Mouse (Mus musculus): ENCODE results near the gene Oxct2a. TPM values are rescaled to one million over a fixed set of nuclear protein-coding genes. Genes with fewer than 3 reads are reported as not detected.
"Not testable (repeated sequence)": the region's sequence is repeated elsewhere in the genome, so short reads cannot be mapped to it uniquely, and the experiment has no call there.

The Oxct2a gene
- polyA plus RNA-seq, 1 experiment from 2014 or later, result not detected

GRCm38 (mm10) chr4:123298226-123298625 is 25.2 kb downstream of the Oxct2a start:
- H3K4me1 ChIP-seq (replicated peaks; ENCODE audit: control insufficient read depth, insufficient read depth, low read length), result no peaks in the 10 kb centered on the region
- no peak overlapping the region for H3K4me2 ChIP-seq (ENCODE audit: low read depth, low read length)
- no peak overlapping the region for H3K27ac ChIP-seq (ENCODE audit: low read length)
- no peaks in the 10 kb centered on the region for H3K9me3 ChIP-seq (ENCODE audit: control insufficient read depth, low read length)
- H3K9ac ChIP-seq (ENCODE audit: low read length), result no peak overlapping the region
- no peak for ATAC-seq (ENCODE audit: low read depth)
- peaks cover 49% of the 10 kb centered on the region for H3K36me3 ChIP-seq (ENCODE audit: control insufficient read depth, insufficient read depth, low read length)
- H3K27me3 ChIP-seq (ENCODE audit: control insufficient read depth, insufficient read depth, low read depth, low read length), result no peaks in the 10 kb centered on the region
- 69% methylated on average over 4 of the region's 4 CpGs for WGBS
- no peak overlapping the region for H3K4me3 ChIP-seq (ENCODE audit: low read length)

GRCm38 (mm10) chr4:123297195-123297960 is 26.1 kb downstream of the Oxct2a start:
- Histone ChIP-seq H3K36me3 (ENCODE audit: control insufficient read depth, insufficient read depth, low read length) (peaks cover 50% of the 10 kb centered on the region), H3K4me1 (replicated peaks; ENCODE audit: control insufficient read depth, insufficient read depth, low read length) (no peaks in the 10 kb centered on the region), H3K9me3 (ENCODE audit: control insufficient read depth, low read length) (no peaks in the 10 kb centered on the region), H3K4me3 (ENCODE audit: low read length) (no peak overlapping the region), H3K27me3 (ENCODE audit: control insufficient read depth, insufficient read depth, low read depth, low read length) (no peaks in the 10 kb centered on the region), H3K9ac (ENCODE audit: low read length) (no peak overlapping the region), H3K27ac (ENCODE audit: low read length) (no peak overlapping the region), H3K4me2 (ENCODE audit: low read depth, low read length) (no peak overlapping the region)
- ATAC-seq (ENCODE audit: low read depth), result no peak
- WGBS, result 90% methylated on average over 22 of the region's 22 CpGs

- H3K4me1 ChIP-seq (replicated peaks; ENCODE audit: control insufficient read depth, insufficient read depth, low read length), result no peaks in the 10 kb centered on the region
- ATAC-seq (ENCODE audit: low read depth), result no peak
- no peaks in the 10 kb centered on the region for H3K27me3 ChIP-seq (ENCODE audit: control insufficient read depth, insufficient read depth, low read depth, low read length)
- no peak overlapping the region for H3K27ac ChIP-seq (ENCODE audit: low read length)
- H3K4me2 ChIP-seq (ENCODE audit: low read depth, low read length), result no peak overlapping the region
- peaks cover 53% of the 10 kb centered on the region for H3K36me3 ChIP-seq (ENCODE audit: control insufficient read depth, insufficient read depth, low read length)
- no peak overlapping the region for H3K9ac ChIP-seq (ENCODE audit: low read length)
- WGBS, result 85% methylated on average over 5 of the region's 5 CpGs
- no peaks in the 10 kb centered on the region for H3K9me3 ChIP-seq (ENCODE audit: control insufficient read depth, low read length)
- H3K4me3 ChIP-seq (ENCODE audit: low read length), result no peak overlapping the region
Observed at GRCm38 (mm10) chr4:123296148-123296534, 27.3 kb downstream of the Oxct2a start.

- Histone ChIP-seq H3K27ac (ENCODE audit: low read length) (no peak overlapping the region), H3K9me3 (ENCODE audit: control insufficient read depth, low read length) (no peaks in the 10 kb centered on the region), H3K4me3 (ENCODE audit: low read length) (no peak overlapping the region), H3K4me1 (replicated peaks; ENCODE audit: control insufficient read depth, insufficient read depth, low read length) (no peaks in the 10 kb centered on the region), H3K9ac (ENCODE audit: low read length) (no peak overlapping the region), H3K4me2 (ENCODE audit: low read depth, low read length) (no peak overlapping the region), H3K36me3 (ENCODE audit: control insufficient read depth, insufficient read depth, low read length) (peaks cover 55% of the 10 kb centered on the region), H3K27me3 (ENCODE audit: control insufficient read depth, insufficient read depth, low read depth, low read length) (no peaks in the 10 kb centered on the region)
- WGBS, result 84% methylated on average over 21 of the region's 21 CpGs
- no peak; the same call in 1 of the 2 replicates for ATAC-seq (ENCODE audit: low read depth)
Observed at GRCm38 (mm10) chr4:123295516-123296147, 27.8 kb downstream of the Oxct2a start.

GRCm38 (mm10) chr4:123295026-123295425 is 28.4 kb downstream of the Oxct2a start:
- H3K4me3 ChIP-seq (ENCODE audit: low read length); H3K27ac ChIP-seq (ENCODE audit: low read length); H3K4me1 ChIP-seq (replicated peaks; ENCODE audit: control insufficient read depth, insufficient read depth, low read length); H3K9ac ChIP-seq (ENCODE audit: low read length); H3K4me2 ChIP-seq (ENCODE audit: low read depth, low read length); H3K27me3 ChIP-seq (ENCODE audit: control insufficient read depth, insufficient read depth, low read depth, low read length); ATAC-seq (ENCODE audit: low read depth); H3K9me3 ChIP-seq (ENCODE audit: control insufficient read depth, low read length): not testable (repeated sequence)
- H3K36me3 ChIP-seq (ENCODE audit: control insufficient read depth, insufficient read depth, low read length), result peaks cover 55% of the 10 kb centered on the region
- WGBS, result 83% methylated on average over 15 of the region's 15 CpGs

- Histone ChIP-seq H3K27me3 (ENCODE audit: control insufficient read depth, insufficient read depth, low read depth, low read length) (no peaks in the 10 kb centered on the region), H3K9ac (ENCODE audit: low read length) (no peak overlapping the region), H3K4me3 (ENCODE audit: low read length) (no peak overlapping the region), H3K4me1 (replicated peaks; ENCODE audit: control insufficient read depth, insufficient read depth, low read length) (no peaks in the 10 kb centered on the region), H3K9me3 (ENCODE audit: control insufficient read depth, low read length) (no peaks in the 10 kb centered on the region), H3K4me2 (ENCODE audit: low read depth, low read length) (no peak overlapping the region), H3K27ac (ENCODE audit: low read length) (no peak overlapping the region), H3K36me3 (ENCODE audit: control insufficient read depth, insufficient read depth, low read length) (peaks cover 54% of the 10 kb centered on the region)
- ATAC-seq (ENCODE audit: low read depth), result no peak
- 72% methylated on average over 7 of the region's 7 CpGs for WGBS
Observed at GRCm38 (mm10) chr4:123293661-123294443, 29.6 kb downstream of the Oxct2a start.

- Histone ChIP-seq H3K4me1 (replicated peaks; ENCODE audit: control insufficient read depth, insufficient read depth, low read length) (no peaks in the 10 kb centered on the region), H3K27ac (ENCODE audit: low read length) (no peak overlapping the region), H3K36me3 (ENCODE audit: control insufficient read depth, insufficient read depth, low read length) (peaks cover 54% of the 10 kb centered on the region), H3K9me3 (ENCODE audit: control insufficient read depth, low read length) (no peaks in the 10 kb centered on the region), H3K4me2 (ENCODE audit: low read depth, low read length) (no peak overlapping the region), H3K4me3 (ENCODE audit: low read length) (no peak overlapping the region), H3K27me3 (ENCODE audit: control insufficient read depth, insufficient read depth, low read depth, low read length) (no peaks in the 10 kb centered on the region), H3K9ac (ENCODE audit: low read length) (no peak overlapping the region)
- 82% methylated on average over 7 of the region's 7 CpGs for WGBS
- ATAC-seq (ENCODE audit: low read depth), result no peak
Observed at GRCm38 (mm10) chr4:123292989-123293388, 30.4 kb downstream of the Oxct2a start.

- H3K9ac ChIP-seq (ENCODE audit: low read length), result no peak overlapping the region
- no peak for ATAC-seq (ENCODE audit: low read depth)
- H3K27ac ChIP-seq (ENCODE audit: low read length), result no peak overlapping the region
- H3K4me1 ChIP-seq (replicated peaks; ENCODE audit: control insufficient read depth, insufficient read depth, low read length), result no peaks in the 10 kb centered on the region
- WGBS, result 80% methylated on average over 3 of the region's 3 CpGs
- H3K9me3 ChIP-seq (ENCODE audit: control insufficient read depth, low read length), result no peaks in the 10 kb centered on the region
- H3K36me3 ChIP-seq (ENCODE audit: control insufficient read depth, insufficient read depth, low read length), result peaks cover 54% of the 10 kb centered on the region
- H3K4me3 ChIP-seq (ENCODE audit: low read length), result no peak overlapping the region
- no peaks in the 10 kb centered on the region for H3K27me3 ChIP-seq (ENCODE audit: control insufficient read depth, insufficient read depth, low read depth, low read length)
- no peak overlapping the region for H3K4me2 ChIP-seq (ENCODE audit: low read depth, low read length)
Observed at GRCm38 (mm10) chr4:123292390-123292789, 31.0 kb downstream of the Oxct2a start.

- no peak for ATAC-seq (ENCODE audit: low read depth)
- Histone ChIP-seq H3K27ac (ENCODE audit: low read length) (no peak overlapping the region), H3K4me1 (replicated peaks; ENCODE audit: control insufficient read depth, insufficient read depth, low read length) (peaks cover 17% of the 10 kb centered on the region), H3K4me3 (ENCODE audit: low read length) (no peak overlapping the region), H3K27me3 (ENCODE audit: control insufficient read depth, insufficient read depth, low read depth, low read length) (no peaks in the 10 kb centered on the region), H3K4me2 (ENCODE audit: low read depth, low read length) (no peak overlapping the region), H3K9ac (ENCODE audit: low read length) (no peak overlapping the region), H3K9me3 (ENCODE audit: control insufficient read depth, low read length) (no peaks in the 10 kb centered on the region), H3K36me3 (ENCODE audit: control insufficient read depth, insufficient read depth, low read length) (peaks cover 37% of the 10 kb centered on the region)
- WGBS, result 89% methylated on average over 12 of the region's 12 CpGs
Observed at GRCm38 (mm10) chr4:123289038-123289437, 34.4 kb downstream of the Oxct2a start.

Measured in lung, embryonic 16.5 days (tissue).